Mouse (Mus musculus): ENCODE results near the gene Asrgl1. TPM values are rescaled to one million over a fixed set of nuclear protein-coding genes. Genes with fewer than 3 reads are reported as not detected.
"Not testable (repeated sequence)": the region's sequence is repeated elsewhere in the genome, so short reads cannot be mapped to it uniquely, and the experiment has no call there.

Asrgl1 gene
- polyA plus RNA-seq (2014; fragmentation: Nextera tagmentation; extraction: Ambion mirVana), result 13.9 and 15.0 TPM in 2 replicates

GRCm38 (mm10) chr19:9135512-9136331, at the start of gene Asrgl1:
Gene Asrgl1, minus strand, starts transcription at chr19:9135636.
- no peak within 1 kb of the TSS for H3K27ac ChIP-seq (ENCODE audit: low read depth)

GRCm38 (mm10) chr19:9146214-9146613, 10.8 kb upstream of the Asrgl1 start:
- Histone ChIP-seq H3K27ac (ENCODE audit: low read depth) (no peak overlapping the region), H3K4me2 (no peak overlapping the region), H3K9me3 (ENCODE audit: low read depth, low read length) (no peaks in the 10 kb centered on the region), H3K4me1 (ENCODE audit: insufficient read depth) (no peaks in the 10 kb centered on the region), H3K9ac (no peak overlapping the region), H3K27me3 (ENCODE audit: insufficient read depth, low read length) (no peaks in the 10 kb centered on the region), H3K36me3 (ENCODE audit: insufficient read depth) (no peaks in the 10 kb centered on the region), H3K4me3 (ENCODE audit: low read depth, low read length) (no peak overlapping the region)
- TF ChIP-seq CTCF (IDR thresholded peaks at IDR 0.05; ENCODE audit: low read depth), result no peak
- ATAC-seq (ENCODE audit: insufficient read depth) (no peak), DNase-seq (no peak)
- 61% methylated on average over 4 of the region's 4 CpGs for WGBS

More at GRCm38 (mm10) chr19:9135512-9136331, at the start of gene Asrgl1:
- H3K9ac ChIP-seq, result peak within 1 kb of the TSS; percentile 77
- no peak for TF ChIP-seq CTCF (IDR thresholded peaks at IDR 0.05; ENCODE audit: low read depth)
- H3K4me1 ChIP-seq (ENCODE audit: insufficient read depth), result no peaks in the 10 kb centered on the region
- peak within 1 kb of the TSS; percentile 71 for H3K4me3 ChIP-seq (ENCODE audit: low read depth, low read length)
- WGBS, result 12% methylated on average over 31 of the region's 31 CpGs
- no peaks in the 10 kb centered on the region for H3K27me3 ChIP-seq (ENCODE audit: insufficient read depth, low read length)
- ATAC-seq (ENCODE audit: insufficient read depth), result peak; percentile 98
- DNase-seq, result peak; percentile 96
- H3K9me3 ChIP-seq (ENCODE audit: low read depth, low read length), result no peaks in the 10 kb centered on the region
- no peaks in the 10 kb centered on the region for H3K36me3 ChIP-seq (ENCODE audit: insufficient read depth)
- H3K4me2 ChIP-seq, result peak within 1 kb of the TSS; percentile 92

- H3K27me3 ChIP-seq (ENCODE audit: insufficient read depth, low read length), result no peaks in the 10 kb centered on the region
- no peak for TF ChIP-seq CTCF (IDR thresholded peaks at IDR 0.05; ENCODE audit: low read depth)
- DNase-seq, result no peak
- no peak overlapping the region for H3K4me2 ChIP-seq
- no peak overlapping the region for H3K27ac ChIP-seq (ENCODE audit: low read depth)
- no peaks in the 10 kb centered on the region for H3K9me3 ChIP-seq (ENCODE audit: low read depth, low read length)
- no peak overlapping the region for H3K9ac ChIP-seq
- H3K4me3 ChIP-seq (ENCODE audit: low read depth, low read length), result no peak overlapping the region
- no peak for ATAC-seq (ENCODE audit: insufficient read depth)
- no peaks in the 10 kb centered on the region for H3K36me3 ChIP-seq (ENCODE audit: insufficient read depth)
- H3K4me1 ChIP-seq (ENCODE audit: insufficient read depth), result no peaks in the 10 kb centered on the region
Measured at GRCm38 (mm10) chr19:9143639-9144125, 8.2 kb upstream of the Asrgl1 start.

GRCm38 (mm10) chr19:9143230-9143629, 7.8 kb upstream of the Asrgl1 start:
- Histone ChIP-seq H3K9ac (no peak overlapping the region), H3K4me1 (ENCODE audit: insufficient read depth) (no peaks in the 10 kb centered on the region), H3K4me2 (no peak overlapping the region), H3K4me3 (ENCODE audit: low read depth, low read length) (no peak overlapping the region), H3K27ac (ENCODE audit: low read depth) (no peak overlapping the region), H3K36me3 (ENCODE audit: insufficient read depth) (no peaks in the 10 kb centered on the region), H3K9me3 (ENCODE audit: low read depth, low read length) (no peaks in the 10 kb centered on the region), H3K27me3 (ENCODE audit: insufficient read depth, low read length) (no peaks in the 10 kb centered on the region)
- 75% methylated on average over 2 of the region's 2 CpGs for WGBS
- no peak for DNase-seq
- no peak for TF ChIP-seq CTCF (IDR thresholded peaks at IDR 0.05; ENCODE audit: low read depth)
- no peak for ATAC-seq (ENCODE audit: insufficient read depth)

GRCm38 (mm10) chr19:9140361-9140760, 4.9 kb upstream of the Asrgl1 start:
- not testable (repeated sequence) for DNase-seq; H3K36me3 ChIP-seq (ENCODE audit: insufficient read depth); H3K27me3 ChIP-seq (ENCODE audit: insufficient read depth, low read length); H3K27ac ChIP-seq (ENCODE audit: low read depth); H3K4me3 ChIP-seq (ENCODE audit: low read depth, low read length); H3K4me1 ChIP-seq (ENCODE audit: insufficient read depth); H3K9me3 ChIP-seq (ENCODE audit: low read depth, low read length); H3K4me2 ChIP-seq; ATAC-seq (ENCODE audit: insufficient read depth); H3K9ac ChIP-seq
- 64% methylated on average over 1 of the region's 1 CpGs for WGBS

- ATAC-seq (ENCODE audit: insufficient read depth) (no peak), DNase-seq (no peak)
- Histone ChIP-seq H3K9me3 (ENCODE audit: low read depth, low read length) (no peaks in the 10 kb centered on the region), H3K36me3 (ENCODE audit: insufficient read depth) (no peaks in the 10 kb centered on the region), H3K4me1 (ENCODE audit: insufficient read depth) (no peaks in the 10 kb centered on the region), H3K9ac (no peak overlapping the region), H3K4me2 (no peak overlapping the region), H3K27me3 (ENCODE audit: insufficient read depth, low read length) (no peaks in the 10 kb centered on the region), H3K4me3 (ENCODE audit: low read depth, low read length) (no peak overlapping the region), H3K27ac (ENCODE audit: low read depth) (no peak overlapping the region)
- WGBS, result 77% methylated on average over 1 of the region's 1 CpGs
- no peak for TF ChIP-seq CTCF (IDR thresholded peaks at IDR 0.05; ENCODE audit: low read depth)
Measured at GRCm38 (mm10) chr19:9137159-9137558, 1.7 kb upstream of the Asrgl1 start.

- WGBS, result 1% methylated on average over 34 of the region's 37 CpGs
- Histone ChIP-seq H3K9me3 (ENCODE audit: low read depth, low read length) (no peaks in the 10 kb centered on the region), H3K4me2 (peak overlapping the region; percentile 92), H3K4me1 (ENCODE audit: insufficient read depth) (no peaks in the 10 kb centered on the region), H3K36me3 (ENCODE audit: insufficient read depth) (no peaks in the 10 kb centered on the region), H3K9ac (peak overlapping the region; percentile 77), H3K27ac (ENCODE audit: low read depth) (no peak overlapping the region), H3K4me3 (ENCODE audit: low read depth, low read length) (peak overlapping the region; percentile 71), H3K27me3 (ENCODE audit: insufficient read depth, low read length) (no peaks in the 10 kb centered on the region)
- DNase-seq (peak; percentile 40), ATAC-seq (ENCODE audit: insufficient read depth) (peak; percentile 78)
- no peak for TF ChIP-seq CTCF (IDR thresholded peaks at IDR 0.05; ENCODE audit: low read depth)
Measured at GRCm38 (mm10) chr19:9134746-9135511, 507 bp downstream of the Asrgl1 start.

Data from lung, embryonic 14.5 days (tissue).